Mouse (Mus musculus) lung, embryonic 14.5 days (tissue): ENCODE measurements around the gene Frzb. TPM values are rescaled to one million over a fixed set of nuclear protein-coding genes. Genes with fewer than 3 reads are reported as not detected.

Experiments
- ATAC-seq: fragments of 200-750 bp; cut with Nextera tagmentation; 2 replicates; pipeline ENCODE4 v1.8.0; 2017; ENCODE audit warnings: mild to moderate bottlenecking, moderate TSS enrichment, moderate library complexity; ENCODE audit not compliant: insufficient read depth
- DNase-seq: peaks from one replicate; pipeline ENCODE4 v3.0.0-alpha.2; 2015
- H3K27ac ChIP-seq: fragments of 300-500 bp; sonication (generic); 2 replicates; pipeline ENCODE4 v1.5.1; 2014; ENCODE audit warnings: low read depth, mild to moderate bottlenecking, moderate library complexity
- H3K27me3 ChIP-seq: fragments of 300-500 bp; sonication (generic); 2 replicates; pipeline ENCODE4 v1.6.1; 2014; ENCODE audit warnings: low read length, control low read depth; ENCODE audit not compliant: insufficient read depth
- H3K36me3 ChIP-seq: fragments of 300-500 bp; sonication (generic); 2 replicates; pipeline ENCODE4 v1.6.1; 2014; ENCODE audit warnings: control low read depth; ENCODE audit not compliant: insufficient read depth
- H3K4me1 ChIP-seq: fragments of 300-500 bp; sonication (generic); 2 replicates; pipeline ENCODE4 v1.6.1; 2014; ENCODE audit warnings: antibody characterized with exemption, control low read depth; ENCODE audit not compliant: insufficient read depth
- H3K4me2 ChIP-seq: fragments of 300-500 bp; sonication (generic); 2 replicates; pipeline ENCODE4 v1.6.1; 2014; ENCODE audit warnings: mild to moderate bottlenecking
- H3K4me3 ChIP-seq: fragments of 300-500 bp; sonication (generic); 2 replicates; pipeline ENCODE4 v1.5.1; 2014; ENCODE audit warnings: low read depth, low read length
- H3K9ac ChIP-seq: fragments of 300-500 bp; sonication (generic); 2 replicates; pipeline ENCODE4 v1.6.1; 2014
- H3K9me3 ChIP-seq: fragments of 300-500 bp; sonication (generic); 2 replicates; pipeline ENCODE4 v1.6.1; 2016; ENCODE audit warnings: low read depth, low read length, control low read depth
- CTCF ChIP-seq: IDR thresholded peaks from 2 replicates; pipeline ENCODE4 v1.5.1; 2016; ENCODE audit warnings: antibody characterized with exemption, low read depth
- WGBS: fragments of 180-500 bp; shearing (Covaris S2); extraction: QIAGEN DNeasy Blood & Tissue Kit; methylation state at CpG from one replicate; pipeline ENCODE4 v1.1.7; 2014; 5-methylcytosine and 5-hydroxymethylcytosine counted together
- polyA plus RNA-seq: library from polyadenylated mRNA; unstranded; fragments of >200 nt; fragmentation: Nextera tagmentation; extraction: Ambion mirVana; gene quantifications from 2 replicates; pipeline ENCODE4 v1.2.1, GENCODE M21; 2014

The Frzb gene
- polyA plus RNA-seq, 1 experiment from 2014 or later, result 0.88 TPM

DNA sequence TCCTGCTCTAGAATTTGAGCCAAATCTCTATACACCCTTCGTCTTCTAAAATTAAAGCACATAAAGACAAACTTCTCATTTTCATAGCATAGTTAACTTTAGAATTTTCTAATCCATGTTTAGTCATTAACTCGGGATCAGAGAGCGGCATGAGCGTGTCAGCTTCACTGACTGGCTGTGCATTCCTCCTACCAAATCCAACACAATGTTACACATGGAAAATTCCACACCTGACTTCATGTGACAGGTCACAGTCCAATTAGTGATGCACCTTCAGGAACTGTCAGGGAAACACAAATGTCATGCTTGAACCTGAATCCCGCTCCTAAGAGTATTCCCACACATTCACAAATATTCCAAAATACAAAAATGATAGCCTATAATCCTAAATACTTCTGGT lies 24.3 kb downstream of the Frzb start:
- Histone ChIP-seq H3K4me3 (no peak overlapping the region), H3K36me3 (no peaks in the 10 kb centered on the region), H3K9ac (no peak overlapping the region), H3K4me2 (no peak overlapping the region), H3K9me3 (no peaks in the 10 kb centered on the region), H3K4me1 (no peaks in the 10 kb centered on the region), H3K27me3 (no peaks in the 10 kb centered on the region), H3K27ac (no peak overlapping the region)
- WGBS, result 96% methylated on average over 5 of the region's 5 CpGs
- no peak for TF ChIP-seq CTCF
- no peak for ATAC-seq
- no peak for DNase-seq

DNA sequence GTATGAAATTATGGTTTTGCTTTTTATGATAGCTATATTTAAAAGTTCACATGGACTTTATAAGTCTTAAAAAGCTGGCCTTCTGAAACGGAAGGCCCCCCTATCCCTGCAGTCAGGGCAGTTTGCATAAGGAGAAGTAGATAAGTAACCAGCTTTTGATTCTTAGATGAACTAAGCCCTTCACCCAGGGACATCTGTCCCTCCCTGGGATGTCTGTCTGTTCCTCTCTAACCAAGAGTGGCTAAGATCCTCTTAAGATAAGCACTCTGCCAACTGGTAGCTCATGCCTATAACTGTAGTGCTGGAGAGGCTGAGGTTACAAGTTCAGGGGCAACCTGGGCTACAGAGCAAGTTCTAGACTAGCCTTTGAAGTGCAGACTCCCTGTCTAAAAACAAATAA lies 25.4 kb downstream of the Frzb start:
- ATAC-seq (no peak), DNase-seq (no peak)
- Histone ChIP-seq H3K4me3 (no peak overlapping the region), H3K9ac (no peak overlapping the region), H3K27ac (no peak overlapping the region), H3K27me3 (no peaks in the 10 kb centered on the region), H3K4me2 (no peak overlapping the region), H3K9me3 (no peaks in the 10 kb centered on the region), H3K4me1 (no peaks in the 10 kb centered on the region), H3K36me3 (no peaks in the 10 kb centered on the region)
- WGBS, result 53% methylated on average over 1 of the region's 1 CpGs
- TF ChIP-seq CTCF, result no peak

DNA sequence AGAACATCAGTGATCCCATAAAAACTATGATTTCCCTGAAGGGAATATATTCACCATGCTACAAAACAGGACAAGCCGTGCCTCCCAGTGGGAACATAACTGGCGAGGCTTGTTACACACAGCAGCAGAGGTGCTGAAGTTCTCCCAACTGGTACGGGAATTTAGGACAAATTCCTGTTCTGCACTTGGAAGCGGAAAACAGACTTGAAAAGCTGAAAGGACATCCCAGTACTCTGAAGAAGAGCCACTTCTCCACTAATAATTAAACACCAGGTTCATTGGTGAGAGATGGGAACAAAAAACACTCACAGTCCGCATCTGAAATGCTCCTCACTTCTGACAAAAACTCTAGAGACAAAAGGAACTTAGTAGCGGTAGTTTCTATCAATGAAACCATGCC lies 31.1 kb downstream of the Frzb start:
- Histone ChIP-seq H3K4me2 (no peak overlapping the region), H3K4me1 (no peaks in the 10 kb centered on the region), H3K27me3 (no peaks in the 10 kb centered on the region), H3K27ac (no peak overlapping the region), H3K4me3 (no peak overlapping the region), H3K9me3 (no peaks in the 10 kb centered on the region), H3K36me3 (no peaks in the 10 kb centered on the region), H3K9ac (no peak overlapping the region)
- no peak for TF ChIP-seq CTCF
- no peak for ATAC-seq
- no peak for DNase-seq
- WGBS, result 88% methylated on average over 6 of the region's 6 CpGs

DNA sequence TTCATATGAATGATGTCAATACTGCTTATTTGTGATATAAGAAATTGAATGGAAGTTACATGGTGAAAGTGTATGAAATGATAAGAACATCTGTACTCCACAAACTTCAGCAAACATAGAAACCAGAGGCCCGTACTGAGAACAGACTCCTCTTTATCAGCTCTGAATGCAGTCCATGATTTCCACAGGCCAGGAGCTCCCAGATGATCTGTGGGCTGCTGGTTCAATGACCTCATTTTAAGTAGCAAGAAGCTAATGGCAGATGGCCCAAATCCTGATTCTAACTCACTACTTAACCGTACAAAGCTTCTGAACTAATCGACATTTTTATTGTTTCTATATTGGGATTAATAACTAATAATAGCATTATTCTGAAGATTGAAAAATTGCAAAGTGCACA lies 33.0 kb downstream of the Frzb start:
- no peak for ATAC-seq
- Histone ChIP-seq H3K36me3 (no peaks in the 10 kb centered on the region), H3K27me3 (no peaks in the 10 kb centered on the region), H3K4me2 (no peak overlapping the region), H3K4me1 (no peaks in the 10 kb centered on the region), H3K4me3 (no peak overlapping the region), H3K27ac (no peak overlapping the region), H3K9ac (no peak overlapping the region), H3K9me3 (no peaks in the 10 kb centered on the region)
- DNase-seq, result no peak
- 75% methylated on average over 3 of the region's 3 CpGs for WGBS
- no peak for TF ChIP-seq CTCF

DNA sequence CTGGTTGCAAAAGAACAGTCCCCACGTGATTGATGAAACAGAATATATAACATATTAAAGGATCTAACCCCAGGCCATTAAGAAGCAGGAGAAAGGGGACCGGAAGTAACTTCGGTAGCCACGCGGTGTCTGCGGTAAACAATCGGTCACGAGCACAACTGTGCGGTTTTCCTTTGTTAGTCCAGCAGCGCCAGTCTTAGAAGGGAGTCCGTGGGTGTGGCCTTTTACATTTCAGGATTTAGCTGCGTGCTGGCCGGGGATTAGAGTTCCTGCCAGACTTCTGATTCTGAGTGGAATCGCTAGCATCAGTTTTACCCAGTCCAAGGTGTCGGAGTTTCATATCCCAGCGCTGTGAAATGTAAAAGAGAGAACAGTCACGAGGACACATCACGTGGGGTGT lies 34.3 kb downstream of the Frzb start:
- H3K9ac ChIP-seq, result no peak overlapping the region
- no peaks in the 10 kb centered on the region for H3K27me3 ChIP-seq
- H3K4me1 ChIP-seq, result no peaks in the 10 kb centered on the region
- H3K36me3 ChIP-seq, result no peaks in the 10 kb centered on the region
- no peak for TF ChIP-seq CTCF
- H3K9me3 ChIP-seq, result no peaks in the 10 kb centered on the region
- DNase-seq (no peak), ATAC-seq (no peak)
- no peak overlapping the region for H3K4me3 ChIP-seq
- 77% methylated on average over 18 of the region's 18 CpGs for WGBS
- no peak overlapping the region for H3K4me2 ChIP-seq
- H3K27ac ChIP-seq, result no peak overlapping the region

DNA sequence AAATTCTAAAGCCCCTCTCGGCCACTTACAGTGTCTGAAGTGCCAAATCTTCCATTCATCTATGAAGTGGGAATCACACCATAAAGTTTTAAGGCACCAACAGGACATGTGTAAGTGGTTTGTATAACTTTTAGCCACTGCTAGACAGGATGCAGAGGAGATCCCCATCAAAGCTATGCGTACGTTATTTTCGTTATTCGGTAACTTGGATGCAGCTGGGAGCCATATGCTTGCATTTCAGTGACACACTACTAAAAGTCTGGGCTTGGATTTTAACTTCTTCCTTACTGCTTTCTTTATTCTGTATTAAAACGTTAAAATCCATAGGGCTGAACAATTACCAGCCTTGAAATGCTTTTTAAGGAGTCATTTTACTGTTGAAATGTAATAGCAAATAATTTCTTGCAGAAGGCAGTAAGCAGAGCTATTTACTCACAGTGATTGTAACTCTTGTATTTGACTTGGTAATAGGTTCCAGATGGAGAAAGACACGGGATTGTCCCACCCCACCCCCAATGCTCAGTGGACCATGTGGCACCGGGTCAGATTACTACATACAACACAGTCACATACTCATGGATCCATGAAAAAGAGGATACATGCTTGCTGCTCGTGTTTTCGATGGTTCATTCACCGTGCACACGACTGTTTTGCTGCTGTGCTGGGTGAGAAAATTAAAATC lies 37.4 kb downstream of the Frzb start:
- ATAC-seq (no peak), DNase-seq (no peak)
- H3K4me2 ChIP-seq, result no peak overlapping the region
- no peaks in the 10 kb centered on the region for H3K4me1 ChIP-seq
- no peaks in the 10 kb centered on the region for H3K9me3 ChIP-seq
- WGBS, result 61% methylated on average over 12 of the region's 12 CpGs
- no peak for TF ChIP-seq CTCF
- no peaks in the 10 kb centered on the region for H3K27me3 ChIP-seq
- no peak overlapping the region for H3K9ac ChIP-seq
- no peak overlapping the region for H3K4me3 ChIP-seq
- no peak overlapping the region for H3K27ac ChIP-seq
- H3K36me3 ChIP-seq, result no peaks in the 10 kb centered on the region

DNA sequence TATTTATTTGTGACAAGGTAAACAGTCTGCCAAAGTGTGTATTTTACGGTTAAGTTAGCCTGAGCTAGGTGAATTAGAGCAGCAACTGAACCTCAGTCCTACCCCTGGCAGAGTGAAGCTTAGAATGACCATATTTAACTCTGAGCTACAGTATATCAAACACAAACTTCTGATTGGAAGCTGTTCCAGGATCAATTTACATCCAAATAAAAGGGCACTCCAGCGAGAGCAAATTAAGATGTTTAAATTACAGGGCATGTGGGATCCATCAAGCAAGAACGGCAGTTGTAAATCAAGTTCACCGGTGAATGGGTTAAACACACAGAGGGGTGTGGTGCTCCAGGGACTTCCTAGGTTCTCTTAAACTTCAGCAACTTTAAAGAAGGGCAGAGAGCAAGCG lies 42.7 kb downstream of the Frzb start:
- WGBS, result 8% methylated on average over 5 of the region's 5 CpGs
- H3K4me3 ChIP-seq, result no peak overlapping the region
- no peak for ATAC-seq
- H3K4me2 ChIP-seq, result no peak overlapping the region
- TF ChIP-seq CTCF, result no peak
- no peaks in the 10 kb centered on the region for H3K27me3 ChIP-seq
- no peak overlapping the region for H3K27ac ChIP-seq
- DNase-seq, result no peak
- H3K4me1 ChIP-seq, result no peaks in the 10 kb centered on the region
- no peak overlapping the region for H3K9ac ChIP-seq
- H3K9me3 ChIP-seq, result no peaks in the 10 kb centered on the region
- H3K36me3 ChIP-seq, result no peaks in the 10 kb centered on the region
